Mouse (Mus musculus): ENCODE measurements around the gene Flvcr2.

GRCm38 (mm10) chr12:85850661-85851060, 104.3 kb downstream of the Flvcr2 start:
- TF ChIP-seq CTCF (IDR thresholded peaks at IDR 0.05; ENCODE audit: extremely low read depth, insufficient read depth, insufficient read length, insufficient replicate concordance), result no peak
- no peak for TF ChIP-seq POLR2A (IDR thresholded peaks at IDR 0.05; ENCODE audit: low read depth, low read length)

All from spleen, adult 2 months (tissue).